Mouse (Mus musculus): ENCODE results near the gene Rgs11.

DNA sequence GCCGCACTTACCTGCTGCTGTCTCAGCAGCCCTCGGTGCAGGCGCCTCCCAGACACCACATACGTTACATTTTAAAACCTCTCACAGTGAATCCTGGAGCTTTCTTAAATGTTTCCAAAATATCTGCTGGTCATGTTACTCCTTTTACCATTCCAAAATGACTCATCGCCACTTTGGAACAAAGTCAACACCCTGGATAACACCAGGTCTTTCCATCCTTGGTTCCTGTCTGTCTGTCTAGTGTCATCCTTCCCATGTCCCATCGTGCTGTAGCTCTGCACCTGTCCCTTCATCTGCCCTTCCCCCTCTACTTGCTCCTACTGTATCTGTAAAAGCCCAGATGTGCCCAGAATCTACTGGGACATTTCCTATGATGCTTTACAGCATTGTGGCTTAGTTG lies 38.2 kb downstream of the Rgs11 start:
- TF ChIP-seq GATA1 (IDR thresholded peaks at IDR 0.05; ENCODE audit: borderline replicate concordance, low read length) (no peak), FLI1 (IDR thresholded peaks at IDR 0.05; ENCODE audit: low read length) (no peak)

Data from megakaryocyte, embryonic 14.5 days (primary cell).